Mouse (Mus musculus) inflammation-experienced regulatory T-cells, adult 16 weeks (primary cell): ENCODE measurements around the gene Ngp. TPM values are rescaled to one million over a fixed set of nuclear protein-coding genes. Genes with fewer than 3 reads are reported as not detected.

Source experiments
- polyA plus RNA-seq: library from polyadenylated mRNA; unstranded; fragments of 100-300 nt; shearing (Covaris generic); gene quantifications from one replicate; pipeline ENCODE4 v1.2.1, GENCODE M21; 2017

The Ngp gene
- not detected for polyA plus RNA-seq

GRCm38 (mm10) chr9:110419511-110420112 is at the start of gene Ngp:
Gene Ngp, plus strand, starts transcription at chr9:110419747.

DNA sequence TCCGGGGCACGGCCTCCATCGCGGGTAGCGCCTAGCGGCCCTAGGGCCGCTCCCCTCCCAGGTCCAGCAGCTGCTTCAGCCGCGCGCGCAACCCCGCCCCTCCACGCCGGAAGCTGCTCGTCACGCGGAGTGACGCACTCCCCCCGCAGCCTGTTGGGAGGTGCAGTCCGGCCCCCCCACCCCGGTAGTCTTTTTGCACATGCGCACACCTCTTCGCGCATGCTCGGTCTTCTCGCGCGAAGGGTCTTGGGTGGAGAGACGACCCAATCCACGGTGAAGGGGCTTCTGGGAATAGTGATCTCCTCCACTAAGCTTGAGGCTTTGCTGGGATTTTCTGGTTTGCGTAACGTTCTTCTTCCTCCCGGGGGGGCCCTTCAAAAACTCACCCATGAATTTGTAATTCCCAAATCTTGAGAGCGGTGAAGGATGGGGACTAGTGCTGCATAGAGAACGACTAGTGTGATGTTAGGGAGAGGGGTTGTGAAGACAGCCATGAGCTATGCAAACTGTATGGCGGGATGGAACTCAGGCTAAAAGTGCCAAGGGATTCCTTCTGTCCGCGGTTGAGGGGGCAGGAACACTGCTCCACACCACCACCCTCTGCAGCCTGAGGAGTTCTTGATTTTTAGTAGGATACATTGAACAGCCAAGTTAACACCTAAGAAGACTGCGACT is 11.3 kb upstream of the Ngp start, which contains the start of gene Ptpn23:
Ptpn23 (minus strand) TSS at position 115 of the 675 bp plus-strand sequence.

Other genes starting within 250 kb of the Ngp start
- not detected for gene Cspg5, start 176.0 kb upstream of the Ngp start, polyA plus RNA-seq
- gene Elp6, start 114.6 kb upstream of the Ngp start, polyA plus RNA-seq: 16.1 TPM
- 43.2 TPM for gene Scap, start 86.5 kb upstream of the Ngp start, polyA plus RNA-seq
- 4.0 TPM for gene Ptpn23, start 11.5 kb upstream of the Ngp start, polyA plus RNA-seq
- gene Klhl18, start 56.9 kb downstream of the Ngp start, polyA plus RNA-seq: 12.5 TPM
- gene Kif9, start 57.2 kb downstream of the Ngp start, polyA plus RNA-seq: 0.50 TPM
- 29.3 TPM for gene Setd2, start 112.8 kb downstream of the Ngp start, polyA plus RNA-seq
- 3.6 TPM for gene Nradd, start 204.7 kb downstream of the Ngp start, polyA plus RNA-seq
- 64.3 TPM for gene Nbeal2, start 234.4 kb downstream of the Ngp start, polyA plus RNA-seq
- gene Ccdc12, start 236.8 kb downstream of the Ngp start, polyA plus RNA-seq: 275 TPM